Mouse (Mus musculus) megakaryocyte-erythroid progenitor cell, adult 5 weeks (primary cell): ENCODE data around the gene Sfn. TPM values are rescaled to one million over a fixed set of nuclear protein-coding genes. Genes with fewer than 3 reads are reported as not detected.

Experiments used
- polyA plus RNA-seq: library from polyadenylated mRNA; stranded (reverse); fragments of >175 nt; gene quantifications from 2 replicates; pipeline ENCODE4 v1.2.3, GENCODE M21; 2012

Sfn gene
- polyA plus RNA-seq, result 34.4 and 37.5 TPM in 2 replicates

GRCm38 (mm10) chr4:133601721-133602218 lies at the start of gene Sfn:
Gene Sfn (minus strand): TSS chr4:133602168.

GRCm38 (mm10) chr4:133649989-133650699 lies 48.2 kb upstream of the Sfn start, which contains the start of gene Zdhhc18:
Gene Zdhhc18 (minus strand): TSS chr4:133650154.

GRCm38 (mm10) chr4:133584059-133584951 lies 17.7 kb downstream of the Sfn start, which contains the start of gene Gpn2:
Gene Gpn2 (plus strand): TSS chr4:133584362.

GRCm38 (mm10) chr4:133574070-133574842 lies 27.7 kb downstream of the Sfn start, which contains the start of gene Gpatch3:
Gene Gpatch3 (plus strand): TSS chr4:133574745.

GRCm38 (mm10) chr4:133552768-133553447 lies 49.1 kb downstream of the Sfn start, which contains the start of gene Nr0b2:
Gene Nr0b2 (plus strand): TSS chr4:133553376.

Other genes with a start within 250 kb of the Sfn start
- 97.5 and 98.3 TPM in 2 replicates for gene Wdtc1, start 248.7 kb downstream of the Sfn start, polyA plus RNA-seq
- gene Slc9a1, start 232.5 kb downstream of the Sfn start, polyA plus RNA-seq, result 62.5 and 66.4 TPM in 2 replicates
- 0.05 and 0.10 TPM in 2 replicates for gene Tent5b, start 122.0 kb downstream of the Sfn start, polyA plus RNA-seq
- 0.10 and 0.85 TPM in 2 replicates for gene Trnp1, start 103.6 kb downstream of the Sfn start, polyA plus RNA-seq
- 0.09 TPM in 1 of 2 replicates, not detected in the other for gene Kdf1, start 83.2 kb downstream of the Sfn start, polyA plus RNA-seq
- gene Nudc, start 56.2 kb downstream of the Sfn start, polyA plus RNA-seq, result 465 and 673 TPM in 2 replicates
- gene Nr0b2, start 48.8 kb downstream of the Sfn start, polyA plus RNA-seq, result 3.7 and 6.3 TPM in 2 replicates
- 15.9 and 22.6 TPM in 2 replicates for gene Gpatch3, start 27.4 kb downstream of the Sfn start, polyA plus RNA-seq
- 59.1 and 63.0 TPM in 2 replicates for gene Gpn2, start 17.8 kb downstream of the Sfn start, polyA plus RNA-seq
- 60.6 and 62.1 TPM in 2 replicates for gene Zdhhc18, start 48.0 kb upstream of the Sfn start, polyA plus RNA-seq
- gene Pigv, start 70.5 kb upstream of the Sfn start, polyA plus RNA-seq, result 12.9 and 13.3 TPM in 2 replicates
- gene Arid1a, start 154.6 kb upstream of the Sfn start, polyA plus RNA-seq, result 102 and 143 TPM in 2 replicates